Mouse (Mus musculus) naive thymus-derived CD4-positive, alpha-beta T cell, adult 2 months (primary cell): Measurements from ENCODE around the gene Tedc1.

Source experiments
- DNase-seq: peaks from one replicate; pipeline ENCODE4 v3.0.0-alpha.2; 2011; ENCODE audit warnings: low read depth

Tedc1 gene

GRCm38 (mm10) chr12:113155887-113156539 is at the start of gene Tedc1:
TSS of gene Tedc1 (plus strand) at chr12:113156421.
- peak; percentile 99 for DNase-seq

DNA sequence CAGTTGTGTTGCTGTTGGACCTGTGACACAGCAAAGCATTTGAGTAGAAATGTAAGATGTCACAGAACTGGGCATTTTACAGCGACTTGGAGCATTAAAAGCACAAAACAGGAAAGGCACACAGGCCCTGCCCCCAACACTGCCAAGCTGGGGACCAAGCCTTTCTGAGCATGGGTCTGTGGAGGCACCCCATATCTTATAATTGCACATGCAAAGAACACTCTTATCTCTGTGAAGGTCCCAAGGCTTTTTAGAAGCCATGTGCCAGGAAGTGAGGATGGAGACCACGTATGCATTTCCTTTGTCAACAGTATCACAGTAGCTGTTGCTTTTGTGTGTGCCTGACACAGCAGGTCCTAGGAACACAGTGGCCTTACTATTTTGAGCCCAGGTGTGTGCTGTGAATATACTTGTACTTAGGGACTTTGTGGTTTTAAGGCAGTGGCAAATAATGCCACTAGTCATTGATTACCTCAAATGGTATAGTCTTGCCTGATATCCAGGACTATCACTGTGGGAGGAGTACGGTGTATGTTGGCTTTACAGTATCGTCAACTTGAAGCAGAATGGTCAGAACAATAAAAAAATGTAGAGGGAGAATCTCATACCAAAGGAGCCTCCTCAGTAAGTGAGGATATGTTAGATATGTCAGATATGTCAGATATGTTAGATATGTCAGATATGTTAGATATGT is 48.6 kb upstream of the Tedc1 start:
- peak; percentile 30 for DNase-seq

- no peak for DNase-seq
Observed at GRCm38 (mm10) chr12:113108528-113109283, 47.5 kb upstream of the Tedc1 start.

DNA sequence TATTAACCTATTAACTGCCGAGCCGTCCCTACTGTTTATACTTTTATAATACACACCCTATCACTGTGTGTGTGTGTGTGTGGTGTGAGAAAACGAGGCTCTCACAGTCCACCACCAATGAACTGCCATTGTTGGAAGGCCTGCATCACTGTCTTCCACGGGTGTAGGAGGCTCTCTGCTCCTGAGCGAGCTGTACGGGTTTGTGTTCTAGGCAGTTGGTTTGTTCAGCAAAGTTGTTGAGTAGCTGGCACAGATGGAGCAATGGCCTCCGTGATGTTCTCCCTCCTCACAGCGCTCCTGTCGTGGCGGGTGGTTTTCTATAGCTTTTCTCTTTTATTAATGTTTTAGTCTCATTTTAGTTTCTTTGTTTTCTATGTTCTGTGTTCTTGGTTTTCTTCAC is 46.4 kb upstream of the Tedc1 start:
- no peak for DNase-seq

DNA sequence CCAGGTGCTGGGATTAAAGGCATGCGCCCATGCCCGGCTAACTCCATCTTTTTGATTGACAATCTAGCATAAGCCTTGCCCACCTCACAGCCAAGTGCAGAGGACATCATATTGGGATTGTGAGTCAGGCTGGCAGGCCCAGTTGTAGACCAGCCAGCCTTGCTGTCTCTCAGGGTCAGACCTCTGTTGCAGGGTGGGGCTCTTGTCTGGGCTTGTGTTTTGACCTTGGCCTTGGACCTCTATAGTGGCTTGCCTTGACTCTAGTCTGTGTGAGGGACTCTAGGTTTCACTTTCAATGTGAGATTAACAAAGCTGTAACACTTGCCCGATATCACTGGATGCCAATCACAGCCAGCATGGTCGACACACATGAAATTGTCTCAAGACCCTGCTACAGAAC is 42.1 kb upstream of the Tedc1 start:
- no peak for DNase-seq

- DNase-seq, result no peak
Observed at GRCm38 (mm10) chr12:113114856-113115538, 41.2 kb upstream of the Tedc1 start.

GRCm38 (mm10) chr12:113119516-113120410 is 36.5 kb upstream of the Tedc1 start:
- peak; percentile 83 for DNase-seq

- no peak for DNase-seq
Observed at GRCm38 (mm10) chr12:113124726-113125125, 31.5 kb upstream of the Tedc1 start.

- no peak for DNase-seq
Observed at GRCm38 (mm10) chr12:113130732-113131131, 25.5 kb upstream of the Tedc1 start.

DNA sequence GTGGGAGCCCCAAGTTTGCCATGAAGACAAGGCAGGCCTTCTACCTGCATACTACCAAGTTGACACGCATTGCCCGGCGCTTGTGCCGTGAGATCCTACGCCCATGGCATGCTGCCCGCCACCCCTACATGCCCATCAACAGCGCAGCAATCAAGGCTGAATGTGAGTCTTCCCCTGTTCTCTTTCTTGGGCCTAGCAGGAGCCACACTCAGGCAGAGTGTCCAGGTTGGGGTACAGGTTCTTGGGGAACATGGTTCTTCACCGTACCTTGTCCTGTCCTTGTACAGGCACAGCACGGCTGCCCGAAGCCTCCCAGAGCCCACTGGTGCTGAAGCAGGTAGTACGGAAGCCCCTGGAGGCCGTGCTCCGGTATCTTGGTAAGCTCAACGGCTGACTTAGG is 24.6 kb upstream of the Tedc1 start:
- no peak for DNase-seq

- DNase-seq, result no peak
Observed at GRCm38 (mm10) chr12:113132567-113132966, 23.7 kb upstream of the Tedc1 start.

GRCm38 (mm10) chr12:113133260-113133659 is 23.0 kb upstream of the Tedc1 start:
- no peak for DNase-seq

- DNase-seq, result no peak
Observed at GRCm38 (mm10) chr12:113133861-113134403, 22.3 kb upstream of the Tedc1 start.

GRCm38 (mm10) chr12:113134502-113134901 is 21.7 kb upstream of the Tedc1 start:
- DNase-seq, result no peak

GRCm38 (mm10) chr12:113135401-113135800 is 20.8 kb upstream of the Tedc1 start:
- no peak for DNase-seq

GRCm38 (mm10) chr12:113136492-113137020 is 19.7 kb upstream of the Tedc1 start:
- DNase-seq, result no peak

- DNase-seq, result no peak
Observed at GRCm38 (mm10) chr12:113137260-113138213, 18.7 kb upstream of the Tedc1 start.

- no peak for DNase-seq
Observed at GRCm38 (mm10) chr12:113138291-113138690, 17.9 kb upstream of the Tedc1 start.
